Mouse (Mus musculus) brain, embryonic 14.5 days (tissue): Measurements from ENCODE around the gene Gm29427.

Experiments
- CTCF ChIP-seq: fragments of 200-500 bp; IDR thresholded peaks from 2 replicates; pipeline ENCODE4 v1.5.1; 2012; ENCODE audit warnings: inconsistent platforms, mild to moderate bottlenecking, moderate library complexity, borderline replicate concordance; ENCODE audit not compliant: insufficient read depth, insufficient read length; ENCODE audit errors: extremely low read depth
- POLR2A ChIP-seq: fragments of 200-500 bp; IDR thresholded peaks from 2 replicates; pipeline ENCODE4 v1.6.1; 2012; ENCODE audit warnings: mild to moderate bottlenecking, inconsistent platforms, borderline replicate concordance; ENCODE audit not compliant: poor library complexity, insufficient read depth, insufficient read length, severe bottlenecking; ENCODE audit errors: extremely low read depth

GRCm38 (mm10) chr1:130714046-130714445, 1.6 kb downstream of the Gm29427 start:
- TF ChIP-seq CTCF, result no peak
- TF ChIP-seq POLR2A, result no peak
